Mouse (Mus musculus): ENCODE results near the gene Usp7. TPM values are rescaled to one million over a fixed set of nuclear protein-coding genes. Genes with fewer than 3 reads are reported as not detected.

Usp7 gene
- polyA plus RNA-seq, 1 experiment = 29.8 TPM

GRCm38 (mm10) chr16:8666452-8666851 lies 125.7 kb downstream of the Usp7 start:
- Histone ChIP-seq H3K4me1 (ENCODE audit: control insufficient read depth, insufficient read depth, low read length) (peaks cover 45% of the 10 kb centered on the region), H3K4me3 (replicated peaks; ENCODE audit: extremely low read depth, low read depth, low read length) (no peak overlapping the region)
- 13% methylated on average over 2 of the region's 2 CpGs for WGBS
- DNase-seq = no peak
- TF ChIP-seq CTCF (IDR thresholded peaks at IDR 0.05; ENCODE audit: insufficient read depth, low read length) (no peak), POLR2A (IDR thresholded peaks at IDR 0.05; ENCODE audit: borderline replicate concordance, extremely low read depth, low read depth, low read length) (no peak)

GRCm38 (mm10) chr16:8665367-8665766 lies 126.7 kb downstream of the Usp7 start:
- DNase-seq = no peak
- WGBS = 53% methylated on average over 5 of the region's 5 CpGs
- Histone ChIP-seq H3K4me1 (ENCODE audit: control insufficient read depth, insufficient read depth, low read length) (peaks cover 39% of the 10 kb centered on the region), H3K4me3 (replicated peaks; ENCODE audit: extremely low read depth, low read depth, low read length) (no peak overlapping the region)
- no peak for TF ChIP-seq POLR2A (IDR thresholded peaks at IDR 0.05; ENCODE audit: borderline replicate concordance, extremely low read depth, low read depth, low read length)
- TF ChIP-seq CTCF (IDR thresholded peaks at IDR 0.05; ENCODE audit: insufficient read depth, low read length) = no peak

GRCm38 (mm10) chr16:8663606-8664539 lies 128.2 kb downstream of the Usp7 start:
- TF ChIP-seq CTCF (IDR thresholded peaks at IDR 0.05; ENCODE audit: insufficient read depth, low read length) (no peak), POLR2A (IDR thresholded peaks at IDR 0.05; ENCODE audit: borderline replicate concordance, extremely low read depth, low read depth, low read length) (no peak)
- Histone ChIP-seq H3K4me1 (ENCODE audit: control insufficient read depth, insufficient read depth, low read length) (peaks cover 31% of the 10 kb centered on the region), H3K4me3 (replicated peaks; ENCODE audit: extremely low read depth, low read depth, low read length) (no peak overlapping the region)
- no peak for DNase-seq
- WGBS = 73% methylated on average over 24 of the region's 24 CpGs

DNA sequence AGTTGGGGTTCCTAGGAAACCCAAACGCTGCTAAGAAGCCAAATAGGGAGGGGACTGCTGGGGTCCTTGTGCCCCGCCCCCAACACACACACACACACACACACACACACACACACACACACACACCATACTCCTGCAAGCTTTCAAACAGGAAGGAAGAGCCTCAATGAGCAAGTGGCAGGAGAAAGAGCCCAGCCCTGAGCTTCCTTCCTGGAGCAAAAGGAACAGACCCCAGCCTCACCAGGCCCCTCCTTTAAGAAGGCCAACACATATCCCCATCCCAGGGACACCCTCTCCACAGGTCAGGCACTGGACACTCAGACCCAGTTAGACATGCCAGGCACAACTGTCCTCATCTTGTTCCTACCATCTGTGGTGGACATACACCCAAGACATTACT lies 129.1 kb downstream of the Usp7 start:
- no peak overlapping the region for H3K4me3 ChIP-seq (replicated peaks; ENCODE audit: extremely low read depth, low read depth, low read length)
- DNase-seq = no peak
- peaks cover 30% of the 10 kb centered on the region for H3K4me1 ChIP-seq (ENCODE audit: control insufficient read depth, insufficient read depth, low read length)
- 41% methylated on average over 2 of the region's 2 CpGs for WGBS
- TF ChIP-seq CTCF (IDR thresholded peaks at IDR 0.05; ENCODE audit: insufficient read depth, low read length) = no peak
- TF ChIP-seq POLR2A (IDR thresholded peaks at IDR 0.05; ENCODE audit: borderline replicate concordance, extremely low read depth, low read depth, low read length) = no peak

GRCm38 (mm10) chr16:8658764-8659163 lies 133.3 kb downstream of the Usp7 start:
- Histone ChIP-seq H3K4me3 (replicated peaks; ENCODE audit: extremely low read depth, low read depth, low read length) (no peak overlapping the region), H3K4me1 (ENCODE audit: control insufficient read depth, insufficient read depth, low read length) (peaks cover 7% of the 10 kb centered on the region; the same call in 1 of the 2 replicates)
- TF ChIP-seq CTCF (IDR thresholded peaks at IDR 0.05; ENCODE audit: insufficient read depth, low read length) (no peak), POLR2A (IDR thresholded peaks at IDR 0.05; ENCODE audit: borderline replicate concordance, extremely low read depth, low read depth, low read length) (no peak)
- 90% methylated on average over 4 of the region's 4 CpGs for WGBS
- no peak for DNase-seq

DNA sequence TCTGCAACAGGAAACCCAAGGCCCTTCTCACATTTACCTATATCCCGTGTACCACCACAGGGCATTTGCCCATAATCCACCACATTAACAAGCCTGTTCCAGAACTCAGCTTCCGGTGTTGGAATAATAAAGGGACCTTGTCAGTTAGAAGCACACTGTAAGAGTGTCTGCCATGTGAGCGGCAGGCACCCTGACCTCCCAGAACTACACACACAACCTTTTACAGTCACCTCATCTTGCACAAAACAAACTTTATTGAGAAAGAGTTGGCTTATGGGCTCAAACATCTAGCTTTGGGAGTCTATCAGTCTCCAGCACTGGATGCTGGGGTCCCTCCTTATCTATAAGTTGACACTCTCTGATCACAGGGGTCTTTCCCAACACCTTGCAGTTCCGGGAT lies 133.8 kb downstream of the Usp7 start:
- TF ChIP-seq CTCF (IDR thresholded peaks at IDR 0.05; ENCODE audit: insufficient read depth, low read length) (no peak), POLR2A (IDR thresholded peaks at IDR 0.05; ENCODE audit: borderline replicate concordance, extremely low read depth, low read depth, low read length) (no peak)
- 79% methylated on average over 4 of the region's 4 CpGs for WGBS
- DNase-seq = no peak

GRCm38 (mm10) chr16:8656256-8656655 lies 135.9 kb downstream of the Usp7 start:
- DNase-seq = no peak
- H3K4me3 ChIP-seq (replicated peaks; ENCODE audit: extremely low read depth, low read depth, low read length) = no peak overlapping the region
- TF ChIP-seq POLR2A (IDR thresholded peaks at IDR 0.05; ENCODE audit: borderline replicate concordance, extremely low read depth, low read depth, low read length) = no peak
- TF ChIP-seq CTCF (IDR thresholded peaks at IDR 0.05; ENCODE audit: insufficient read depth, low read length) = no peak
- no peaks in the 10 kb centered on the region for H3K4me1 ChIP-seq (ENCODE audit: control insufficient read depth, insufficient read depth, low read length)
- WGBS = 74% methylated on average over 2 of the region's 2 CpGs

More for the DNA sequence above, 133.8 kb downstream of the Usp7 start:
- Histone ChIP-seq H3K4me1 (ENCODE audit: control insufficient read depth, insufficient read depth, low read length) (peaks cover 6% of the 10 kb centered on the region; the same call in 1 of the 2 replicates), H3K4me3 (replicated peaks; ENCODE audit: extremely low read depth, low read depth, low read length) (no peak overlapping the region)

- Histone ChIP-seq H3K4me1 (ENCODE audit: control insufficient read depth, insufficient read depth, low read length) (no peaks in the 10 kb centered on the region), H3K4me3 (replicated peaks; ENCODE audit: extremely low read depth, low read depth, low read length) (no peak overlapping the region)
- TF ChIP-seq CTCF (IDR thresholded peaks at IDR 0.05; ENCODE audit: insufficient read depth, low read length) (0 out of 2 replicates have a peak, but pooled peaks have one; percentile 13), POLR2A (IDR thresholded peaks at IDR 0.05; ENCODE audit: borderline replicate concordance, extremely low read depth, low read depth, low read length) (no peak)
- 70% methylated on average over 9 of the region's 9 CpGs for WGBS
- no peak for DNase-seq
Observed at GRCm38 (mm10) chr16:8655599-8655998, 136.5 kb downstream of the Usp7 start.

GRCm38 (mm10) chr16:8655108-8655507 lies 137.0 kb downstream of the Usp7 start:
- TF ChIP-seq CTCF (IDR thresholded peaks at IDR 0.05; ENCODE audit: insufficient read depth, low read length) (no peak), POLR2A (IDR thresholded peaks at IDR 0.05; ENCODE audit: borderline replicate concordance, extremely low read depth, low read depth, low read length) (no peak)
- no peak for DNase-seq
- no peak overlapping the region for H3K4me3 ChIP-seq (replicated peaks; ENCODE audit: extremely low read depth, low read depth, low read length)
- WGBS = 84% methylated on average over 6 of the region's 6 CpGs
- no peaks in the 10 kb centered on the region for H3K4me1 ChIP-seq (ENCODE audit: control insufficient read depth, insufficient read depth, low read length)

- TF ChIP-seq POLR2A (IDR thresholded peaks at IDR 0.05; ENCODE audit: borderline replicate concordance, extremely low read depth, low read depth, low read length) (no peak), CTCF (IDR thresholded peaks at IDR 0.05; ENCODE audit: insufficient read depth, low read length) (no peak)
- DNase-seq = no peak
- Histone ChIP-seq H3K4me3 (replicated peaks; ENCODE audit: extremely low read depth, low read depth, low read length) (no peak overlapping the region), H3K4me1 (ENCODE audit: control insufficient read depth, insufficient read depth, low read length) (no peaks in the 10 kb centered on the region)
- WGBS = 90% methylated on average over 3 of the region's 3 CpGs
Observed at GRCm38 (mm10) chr16:8650007-8650406, 142.1 kb downstream of the Usp7 start.

Data from lung, adult 2 months (tissue).